Mouse (Mus musculus) intestine, embryonic 16.5 days (tissue): ENCODE measurements at regions not wholly inside any gene's neighbourhood (a gene's known extent, or its start where the extent isn't known, plus 50 kb on each side); places are given as distances from the start of the nearest gene placed in this dataset.

ENCODE experiments used
- ATAC-seq: fragments of 200-750 bp; cut with Nextera tagmentation; 2 replicates; pipeline ENCODE4 v1.8.0; 2017; ENCODE audit warnings: moderate TSS enrichment, moderate library complexity
- H3K27ac ChIP-seq: fragments of 300-500 bp; sonication (generic); 2 replicates; pipeline ENCODE4 v1.5.1; 2014; ENCODE audit warnings: mild to moderate bottlenecking, low read length
- H3K27me3 ChIP-seq: fragments of 300-500 bp; sonication (generic); replicated peaks from 2 replicates; pipeline ENCODE4 v1.6.1; 2014; ENCODE audit warnings: low read length, control low read depth, mixed read lengths; ENCODE audit not compliant: control insufficient read depth, insufficient read depth
- H3K36me3 ChIP-seq: fragments of 300-500 bp; sonication (generic); 2 replicates; pipeline ENCODE4 v1.6.1; 2014; ENCODE audit warnings: low read length, control low read depth; ENCODE audit not compliant: control insufficient read depth, insufficient read depth
- H3K4me1 ChIP-seq: fragments of 300-500 bp; sonication (generic); 2 replicates; pipeline ENCODE4 v1.6.1; 2014; ENCODE audit warnings: low read length, control low read depth, mixed read lengths; ENCODE audit not compliant: control insufficient read depth, insufficient read depth
- H3K4me2 ChIP-seq: fragments of 300-500 bp; sonication (generic); 2 replicates; pipeline ENCODE4 v1.6.1; 2014; ENCODE audit warnings: low read depth, low read length, control low read depth
- H3K4me3 ChIP-seq: fragments of 300-500 bp; sonication (generic); 2 replicates; pipeline ENCODE4 v1.5.1; 2014; ENCODE audit warnings: mild to moderate bottlenecking, low read length
- H3K9ac ChIP-seq: fragments of 300-500 bp; sonication (generic); 2 replicates; pipeline ENCODE4 v1.6.1; 2014; ENCODE audit warnings: low read depth, low read length
- H3K9me3 ChIP-seq: fragments of 300-500 bp; sonication (generic); 2 replicates; pipeline ENCODE4 v1.6.1; 2016; ENCODE audit warnings: low read length, control low read depth; ENCODE audit not compliant: control insufficient read depth
- WGBS: fragments of 180-500 bp; shearing (Covaris S2); extraction: QIAGEN DNeasy Blood & Tissue Kit; methylation state at CpG from one replicate; pipeline ENCODE4 v1.1.7; 2014; 5-methylcytosine and 5-hydroxymethylcytosine counted together

DNA sequence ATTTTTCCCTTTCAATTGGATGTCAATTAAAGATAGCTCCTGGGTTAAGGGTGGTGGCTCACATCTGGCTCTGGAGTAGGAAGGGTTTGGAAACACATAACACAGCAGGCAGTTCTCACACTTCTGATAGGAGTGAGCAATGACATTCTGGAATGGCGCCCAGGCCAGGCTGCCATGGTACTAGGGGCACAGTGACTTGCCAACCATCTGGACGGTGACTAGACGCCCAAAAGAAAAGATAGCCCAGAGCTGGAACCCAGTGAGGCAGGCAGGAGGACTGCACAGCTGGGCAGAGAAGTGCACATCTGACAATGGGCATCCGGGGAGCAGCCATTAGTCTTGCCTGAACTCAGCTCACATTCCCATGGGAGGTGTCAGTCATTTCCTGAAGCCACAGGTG is 62.8 kb upstream of the Oxtr start:
- no peak overlapping the region for H3K27ac ChIP-seq
- no peak for ATAC-seq
- no peaks in the 10 kb centered on the region for H3K9me3 ChIP-seq
- H3K4me1 ChIP-seq: no peaks in the 10 kb centered on the region
- H3K4me3 ChIP-seq: no peak overlapping the region
- H3K36me3 ChIP-seq: no peaks in the 10 kb centered on the region
- 83% methylated on average over 4 of the region's 4 CpGs for WGBS
- no peak overlapping the region for H3K9ac ChIP-seq
- no peaks in the 10 kb centered on the region for H3K27me3 ChIP-seq
- no peak overlapping the region for H3K4me2 ChIP-seq

DNA sequence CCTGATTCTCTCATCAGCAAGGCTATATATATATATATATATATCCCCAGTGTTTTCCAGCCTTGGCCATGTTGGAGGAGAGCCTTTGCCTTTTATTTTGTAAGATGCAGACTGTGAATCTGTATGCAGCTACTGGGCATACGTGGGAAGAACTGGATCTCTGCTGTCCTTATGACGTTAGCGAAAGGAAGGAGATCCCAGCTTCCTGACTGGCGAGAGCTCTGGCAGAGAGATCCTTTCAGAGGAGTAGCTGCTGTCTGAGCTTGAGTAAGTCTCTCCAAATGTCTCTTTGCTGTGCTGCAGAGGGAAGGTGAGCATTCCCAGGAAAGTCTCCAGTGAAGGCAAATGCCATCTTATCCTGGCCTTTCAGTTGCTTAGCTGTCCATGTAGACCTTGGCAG is 61.6 kb upstream of the Oxtr start:
- Histone ChIP-seq H3K9ac (no peak overlapping the region), H3K4me2 (no peak overlapping the region), H3K9me3 (no peaks in the 10 kb centered on the region), H3K36me3 (no peaks in the 10 kb centered on the region), H3K4me1 (no peaks in the 10 kb centered on the region), H3K4me3 (no peak overlapping the region), H3K27ac (no peak overlapping the region), H3K27me3 (no peaks in the 10 kb centered on the region)
- no peak for ATAC-seq
- WGBS: 75% methylated on average over 4 of the region's 4 CpGs

DNA sequence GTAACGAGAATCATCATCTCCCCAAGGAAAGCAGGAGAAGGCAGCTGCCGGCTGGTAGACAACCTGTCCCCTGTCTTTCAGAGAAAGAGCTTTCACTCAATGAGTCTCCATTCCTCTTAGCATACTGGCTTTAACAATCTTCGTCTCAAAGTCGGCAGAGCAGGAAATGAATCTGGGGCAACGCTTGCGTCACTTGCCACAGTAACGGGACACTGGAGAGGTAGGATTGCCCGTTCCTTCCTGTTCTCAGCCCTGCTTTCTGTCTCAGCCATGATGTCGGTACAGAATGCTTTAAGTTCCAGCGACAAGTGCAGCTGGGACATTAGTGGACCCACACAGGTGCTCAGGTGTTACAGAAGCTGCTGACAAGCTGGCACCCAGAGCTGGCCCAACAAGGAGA is 57.5 kb upstream of the Oxtr start:
- no peaks in the 10 kb centered on the region for H3K36me3 ChIP-seq
- H3K4me3 ChIP-seq: no peak overlapping the region
- 76% methylated on average over 10 of the region's 10 CpGs for WGBS
- H3K4me2 ChIP-seq: no peak overlapping the region
- H3K4me1 ChIP-seq: no peaks in the 10 kb centered on the region
- H3K27me3 ChIP-seq: no peaks in the 10 kb centered on the region
- H3K9me3 ChIP-seq: no peaks in the 10 kb centered on the region
- no peak overlapping the region for H3K27ac ChIP-seq
- ATAC-seq: no peak
- H3K9ac ChIP-seq: no peak overlapping the region

GRCm38 (mm10) chr6:112546033-112546432 is 56.3 kb upstream of the Oxtr start:
- H3K9me3 ChIP-seq: no peaks in the 10 kb centered on the region
- no peak overlapping the region for H3K9ac ChIP-seq
- WGBS: 72% methylated on average over 5 of the region's 5 CpGs
- H3K36me3 ChIP-seq: no peaks in the 10 kb centered on the region
- ATAC-seq: no peak
- no peak overlapping the region for H3K4me3 ChIP-seq
- H3K4me1 ChIP-seq: no peaks in the 10 kb centered on the region
- no peak overlapping the region for H3K27ac ChIP-seq
- no peak overlapping the region for H3K4me2 ChIP-seq
- no peaks in the 10 kb centered on the region for H3K27me3 ChIP-seq

DNA sequence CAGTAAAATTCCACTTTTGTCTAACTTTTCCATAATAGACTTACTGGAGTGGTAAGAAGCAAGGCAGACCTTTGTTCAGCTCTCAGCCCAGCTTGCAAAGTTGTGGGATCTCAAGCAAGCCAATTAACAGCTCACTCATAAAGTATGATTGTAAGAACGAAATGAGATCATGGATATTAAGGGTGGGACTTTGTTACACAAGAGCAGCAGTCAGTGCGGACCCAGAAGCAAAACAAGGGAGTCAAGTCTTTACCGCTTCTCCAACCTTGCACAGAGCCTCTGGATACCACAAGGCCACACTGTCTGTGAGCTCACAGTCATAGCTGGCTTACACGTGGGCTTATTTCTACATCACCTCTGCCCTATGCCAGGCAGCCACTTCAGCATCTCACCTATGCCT is 54.6 kb upstream of the Oxtr start:
- Histone ChIP-seq H3K27ac (no peak overlapping the region), H3K4me2 (no peak overlapping the region), H3K9ac (no peak overlapping the region), H3K4me1 (no peaks in the 10 kb centered on the region), H3K4me3 (no peak overlapping the region), H3K9me3 (no peaks in the 10 kb centered on the region), H3K36me3 (no peaks in the 10 kb centered on the region), H3K27me3 (no peaks in the 10 kb centered on the region)
- no peak for ATAC-seq
- 70% methylated on average over 4 of the region's 4 CpGs for WGBS

- no peak for ATAC-seq
- no peak overlapping the region for H3K4me2 ChIP-seq
- H3K4me3 ChIP-seq: no peak overlapping the region
- no peak overlapping the region for H3K27ac ChIP-seq
- H3K9me3 ChIP-seq: no peaks in the 10 kb centered on the region
- 85% methylated on average over 2 of the region's 2 CpGs for whole genome bisulfite sequencing
- H3K4me1 ChIP-seq: no peaks in the 10 kb centered on the region
- no peaks in the 10 kb centered on the region for H3K36me3 ChIP-seq
- H3K27me3 ChIP-seq: no peaks in the 10 kb centered on the region
- no peak overlapping the region for H3K9ac ChIP-seq
Observed at GRCm38 (mm10) chr6:112542692-112543091, 52.9 kb upstream of the Oxtr start.
